Mouse (Mus musculus) right cerebral cortex, postnatal 14 days (tissue): ENCODE results near the gene Ager.

Experiments
- DNase-seq: peaks from one replicate; pipeline ENCODE4 v3.0.0; 2022

The Ager gene

DNA sequence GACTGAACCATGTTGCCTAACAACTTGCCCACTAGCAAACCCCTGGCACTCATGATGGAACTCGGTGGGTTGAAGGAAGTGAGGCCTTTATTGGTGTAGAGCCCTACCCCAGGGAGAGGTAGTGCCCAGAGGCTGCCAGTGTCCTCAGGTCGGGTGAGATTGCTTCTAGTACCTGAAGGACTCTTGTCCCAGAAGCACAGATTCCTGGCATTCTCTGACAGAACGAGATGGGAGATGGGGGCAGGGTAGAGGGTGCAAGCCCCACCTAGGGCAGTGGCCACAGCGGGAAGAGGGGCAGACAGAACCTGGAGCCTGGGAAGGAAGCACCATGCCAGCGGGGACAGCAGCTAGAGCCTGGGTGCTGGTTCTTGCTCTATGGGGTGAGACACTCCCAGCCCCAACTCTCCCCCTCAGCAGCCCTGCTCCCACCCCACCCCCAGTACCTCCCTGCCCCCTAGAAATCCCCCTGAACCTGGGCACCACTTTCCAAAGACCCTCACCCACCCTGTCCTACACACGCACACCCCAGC, at the start of gene Ager:
Gene Ager, plus strand, starts transcription at position 297 of the 530 bp plus-strand sequence.
- DNase-seq: peak; percentile 5

DNA sequence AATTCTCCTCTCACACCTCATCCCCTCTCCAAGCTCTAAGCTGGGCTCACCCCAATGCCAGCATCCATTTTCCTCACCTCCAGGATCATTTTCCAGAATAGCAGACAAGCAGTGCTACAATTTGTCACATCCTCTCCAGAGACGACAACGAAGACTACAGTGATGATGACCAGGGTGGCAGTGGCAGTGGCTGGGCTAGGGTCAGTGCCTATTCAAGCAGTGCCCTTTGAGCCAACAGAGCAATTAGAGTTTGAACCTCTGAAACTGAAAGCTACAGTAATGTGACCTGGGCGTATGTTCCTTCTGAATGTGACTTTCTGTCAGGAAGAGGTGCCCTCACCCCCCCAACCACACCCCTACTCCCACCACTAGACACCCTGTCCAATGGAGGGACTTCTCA, 48.5 kb upstream of the Ager start:
- no peak for DNase-seq

DNA sequence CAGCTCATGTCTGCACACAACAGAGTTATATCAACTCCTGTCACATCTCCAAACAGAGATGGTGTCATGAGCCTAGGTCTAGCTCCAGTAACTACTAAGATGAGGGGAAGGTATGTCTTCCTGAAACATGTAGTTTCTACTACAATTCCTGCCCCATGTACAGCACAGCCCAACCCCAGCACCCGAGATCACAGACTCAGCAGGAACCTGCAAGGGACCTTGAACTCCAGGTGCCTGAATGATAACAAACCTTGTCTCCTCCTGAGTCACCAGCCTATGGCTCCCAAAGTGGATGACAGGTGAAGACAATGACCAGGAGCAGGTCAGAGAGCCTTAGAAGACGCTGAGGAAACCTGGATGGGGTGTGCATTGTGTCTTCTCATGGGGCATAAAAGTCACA, 47.8 kb upstream of the Ager start:
- DNase-seq: no peak

DNA sequence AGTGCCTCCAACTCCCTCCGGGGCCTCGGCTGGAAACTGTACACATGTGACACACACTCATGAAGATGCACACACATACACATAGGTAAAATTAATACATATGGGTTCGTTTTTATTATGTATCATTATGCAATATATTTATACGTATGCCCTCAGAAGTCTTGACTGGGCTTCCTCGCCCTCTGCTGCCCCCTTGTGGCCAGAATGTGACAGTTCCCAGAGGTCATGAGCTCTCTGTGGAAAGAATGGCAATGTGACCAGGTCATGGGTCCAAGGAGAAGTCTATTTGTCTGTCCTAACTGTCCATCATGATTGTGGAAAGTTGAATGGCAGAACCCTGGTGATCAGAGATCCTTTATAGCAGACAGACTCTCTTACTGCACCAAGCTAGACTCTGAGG, 42.2 kb upstream of the Ager start:
- DNase-seq: peak; percentile 74

DNA sequence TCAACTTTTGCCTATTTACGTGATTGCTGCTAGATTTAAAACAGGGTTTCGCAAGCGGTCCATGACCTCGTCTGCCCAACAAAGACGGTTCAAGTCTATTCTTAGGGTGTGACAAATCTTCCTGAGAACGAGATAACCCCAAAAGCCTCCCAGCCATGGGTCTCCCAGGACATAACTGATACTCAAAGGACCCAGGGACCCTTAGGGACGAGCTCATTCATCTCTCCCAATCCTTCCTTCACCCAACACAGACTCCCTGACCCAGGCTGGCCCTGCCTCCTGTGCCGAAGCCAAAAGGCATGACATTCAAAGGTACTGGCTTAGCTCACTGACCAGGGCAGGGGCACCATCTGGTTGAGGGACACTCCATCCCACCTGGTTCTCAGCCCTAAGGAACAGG, 41.3 kb upstream of the Ager start:
- no peak for DNase-seq

DNA sequence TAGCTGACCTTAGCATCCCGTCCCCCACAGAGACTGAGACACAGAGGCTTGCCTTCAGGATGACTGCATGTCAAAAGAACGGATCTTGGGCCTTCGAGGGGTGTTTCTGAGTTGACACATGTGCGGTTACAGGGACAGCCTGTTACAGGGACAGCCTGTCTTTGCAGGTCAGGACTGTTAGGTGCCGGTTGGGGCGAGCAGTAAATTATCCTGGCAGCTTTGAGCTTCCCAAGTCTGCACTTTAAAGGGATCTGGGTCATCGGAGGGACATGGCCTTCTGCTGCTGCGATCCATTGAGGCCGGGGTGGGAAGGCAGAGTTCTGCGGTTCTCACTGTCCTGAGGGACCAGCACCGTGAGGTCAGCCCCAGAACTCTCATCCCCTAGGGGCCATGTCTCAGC, 40.3 kb upstream of the Ager start:
- DNase-seq: no peak

DNA sequence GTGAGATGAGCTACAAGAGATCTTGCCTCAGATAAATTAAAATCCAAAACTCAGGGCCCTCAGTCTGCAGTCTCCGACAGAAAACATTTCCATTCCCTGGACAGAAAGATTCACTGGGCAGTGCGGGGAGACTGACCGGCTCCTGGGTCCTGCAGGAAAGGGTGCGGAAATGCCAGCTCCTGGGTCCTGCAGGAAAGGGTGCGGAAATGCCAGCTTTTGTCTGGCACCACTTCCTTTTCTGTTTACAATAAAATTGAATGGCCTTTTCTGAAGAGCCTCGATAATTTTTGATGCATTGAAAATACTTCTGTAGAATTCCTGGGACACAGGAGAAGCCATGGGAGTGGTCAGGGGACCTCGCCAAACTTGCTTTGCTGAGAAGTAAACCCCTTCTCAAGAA, 38.5 kb upstream of the Ager start:
- DNase-seq: no peak

DNA sequence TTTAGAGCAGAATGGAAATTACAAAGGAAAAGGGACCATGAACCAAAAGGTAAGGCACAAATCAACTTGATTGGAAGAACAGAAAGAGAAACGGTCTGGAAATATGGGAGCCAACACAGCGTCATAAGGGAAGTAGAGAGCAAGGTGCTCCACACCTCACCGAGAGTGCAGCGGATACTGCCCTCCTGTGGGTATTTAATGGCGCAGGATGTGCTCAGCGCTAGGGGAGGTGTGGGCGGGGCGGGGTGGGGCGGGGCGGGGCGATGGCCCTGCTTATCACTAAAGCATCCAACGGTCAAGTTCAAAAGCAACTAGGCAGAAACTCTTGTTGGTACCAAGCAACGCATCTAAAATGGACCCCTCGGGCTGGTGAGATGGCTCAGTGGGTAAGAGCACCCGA, 37.8 kb upstream of the Ager start:
- DNase-seq: no peak

DNA sequence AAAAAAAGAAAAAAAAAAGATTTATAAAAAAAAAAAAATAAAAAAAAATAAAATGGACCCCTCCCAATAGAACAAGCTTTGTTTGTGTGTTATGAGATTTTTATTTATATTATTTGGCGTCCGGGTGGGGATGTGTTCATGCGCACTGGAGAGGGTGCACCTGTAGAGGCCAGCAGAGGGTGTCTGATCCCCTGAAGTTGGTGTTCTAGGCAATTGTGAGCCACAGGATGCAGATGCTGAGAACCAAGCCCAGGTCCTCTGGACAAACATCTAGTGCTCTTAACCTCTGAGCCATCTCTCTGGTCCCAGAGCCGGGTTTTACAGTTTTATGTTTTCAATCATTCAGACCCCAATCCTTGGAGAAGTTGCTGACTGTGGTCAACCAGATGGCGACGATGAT, 37.2 kb upstream of the Ager start:
- DNase-seq: no peak

DNA sequence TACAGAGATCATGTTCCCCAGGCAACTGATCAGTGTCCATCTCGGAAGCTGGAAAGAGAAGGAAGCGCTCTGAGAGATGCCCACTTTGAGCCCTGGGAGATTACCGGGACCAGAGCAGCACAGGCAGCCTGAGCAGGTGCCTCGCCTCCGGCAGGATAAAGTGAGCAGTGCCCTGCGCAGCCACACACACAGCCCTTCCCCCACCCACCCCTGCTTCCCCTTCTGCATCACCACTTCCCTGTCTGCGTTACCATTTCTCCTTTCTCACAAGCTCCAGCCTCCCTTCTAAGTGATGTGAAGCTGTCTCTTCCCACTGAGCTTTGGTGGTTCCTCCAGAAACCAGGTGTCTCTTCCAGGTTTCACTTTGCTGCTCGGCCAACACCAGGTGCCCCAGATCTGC, 36.5 kb upstream of the Ager start:
- DNase-seq: no peak

DNA sequence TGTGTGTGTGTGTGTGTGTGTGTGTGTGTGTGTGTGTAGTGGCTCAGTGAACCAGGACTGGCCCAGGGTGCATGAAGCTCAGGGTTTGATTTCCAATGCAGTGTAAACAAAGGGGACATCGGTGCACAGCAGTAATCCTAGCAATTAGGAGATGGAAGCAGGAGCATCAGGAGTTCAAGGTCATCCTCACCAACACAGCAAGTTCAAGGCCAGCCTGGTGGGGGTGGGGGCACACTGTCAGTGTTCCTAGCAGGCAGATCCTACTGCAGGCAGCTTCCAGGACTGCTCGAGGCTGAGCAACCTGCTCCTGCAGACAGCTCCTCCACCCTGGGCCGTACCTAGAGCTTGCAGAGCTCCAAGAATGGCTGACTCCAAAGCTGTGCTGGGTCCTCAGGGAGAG, 35.1 kb upstream of the Ager start:
- no peak for DNase-seq

DNA sequence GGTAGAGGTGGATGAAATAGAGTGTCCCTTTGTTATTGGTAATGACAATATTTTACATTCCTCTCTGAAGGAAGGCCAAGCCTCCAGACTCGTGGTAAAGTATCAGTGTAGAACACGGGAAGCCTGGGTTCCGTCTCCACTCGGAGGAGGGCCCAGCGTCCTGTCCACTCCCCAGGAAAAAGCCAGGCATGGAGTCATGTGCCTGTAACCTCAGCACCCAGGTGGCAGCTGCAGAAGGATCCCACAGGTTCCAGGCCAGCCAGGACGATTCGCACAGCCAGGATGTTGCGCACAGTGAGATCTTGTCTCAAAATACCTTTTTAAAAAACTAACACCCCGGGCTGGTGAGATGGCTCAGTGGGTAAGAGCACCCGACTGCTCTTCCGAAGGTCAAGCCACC, 34.3 kb upstream of the Ager start:
- DNase-seq: no peak

DNA sequence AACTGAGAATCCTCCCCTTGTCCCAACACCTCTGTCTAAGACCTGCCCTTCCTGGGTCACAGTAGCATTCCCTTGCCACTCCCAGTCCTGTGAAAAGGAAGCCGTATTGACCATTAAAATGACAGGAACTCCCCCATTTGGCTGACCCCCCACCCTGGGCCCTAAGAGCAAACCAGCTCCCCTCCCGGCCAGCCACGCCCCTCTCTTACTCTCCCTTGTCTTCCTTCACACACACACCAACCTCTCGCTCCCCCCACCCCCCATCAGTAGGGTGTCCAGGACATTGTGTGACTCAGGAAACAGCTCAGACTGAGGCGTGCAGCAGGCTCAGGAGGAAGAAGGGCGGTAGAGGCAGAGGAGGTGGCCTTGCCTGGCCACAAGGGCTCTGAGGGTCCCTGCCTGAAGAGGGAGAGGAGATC, 33.6 kb upstream of the Ager start, which contains the start of gene Notch4:
Gene Notch4, plus strand, starts transcription at position 266 of the 419 bp plus-strand sequence.
- DNase-seq: no peak

DNA sequence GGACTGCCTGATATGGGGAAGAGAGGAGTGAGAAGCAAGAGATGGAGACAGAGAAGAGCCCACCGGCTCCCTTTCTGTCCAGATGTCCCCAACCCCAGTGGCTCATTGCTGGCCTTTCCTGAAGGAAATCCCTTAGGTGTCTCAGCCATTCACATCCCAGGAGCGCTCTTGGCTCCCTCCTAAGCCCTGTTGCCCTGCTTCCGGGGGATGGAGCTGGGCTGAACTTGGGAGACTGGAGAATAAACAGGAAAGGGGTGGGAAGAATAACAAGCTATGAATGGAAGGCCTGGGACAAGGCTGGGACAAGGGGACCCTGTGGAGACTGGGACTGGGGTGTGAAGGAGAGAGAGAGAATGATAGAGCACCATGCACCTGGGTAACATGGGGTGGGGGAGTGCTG, 32.9 kb upstream of the Ager start:
- no peak for DNase-seq

DNA sequence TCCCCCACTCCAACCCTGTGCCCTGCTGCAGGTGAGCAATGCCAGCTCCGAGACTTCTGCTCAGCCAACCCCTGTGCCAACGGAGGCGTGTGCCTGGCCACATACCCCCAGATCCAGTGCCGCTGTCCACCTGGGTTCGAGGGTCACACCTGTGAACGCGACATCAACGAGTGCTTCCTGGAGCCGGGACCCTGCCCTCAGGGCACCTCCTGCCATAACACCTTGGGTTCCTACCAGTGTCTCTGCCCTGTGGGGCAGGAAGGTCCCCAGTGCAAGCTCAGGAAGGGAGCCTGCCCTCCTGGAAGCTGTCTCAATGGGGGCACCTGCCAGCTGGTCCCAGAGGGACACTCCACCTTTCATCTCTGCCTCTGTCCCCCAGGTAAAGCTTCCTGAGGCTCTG, 30.4 kb upstream of the Ager start:
- DNase-seq: no peak

DNA sequence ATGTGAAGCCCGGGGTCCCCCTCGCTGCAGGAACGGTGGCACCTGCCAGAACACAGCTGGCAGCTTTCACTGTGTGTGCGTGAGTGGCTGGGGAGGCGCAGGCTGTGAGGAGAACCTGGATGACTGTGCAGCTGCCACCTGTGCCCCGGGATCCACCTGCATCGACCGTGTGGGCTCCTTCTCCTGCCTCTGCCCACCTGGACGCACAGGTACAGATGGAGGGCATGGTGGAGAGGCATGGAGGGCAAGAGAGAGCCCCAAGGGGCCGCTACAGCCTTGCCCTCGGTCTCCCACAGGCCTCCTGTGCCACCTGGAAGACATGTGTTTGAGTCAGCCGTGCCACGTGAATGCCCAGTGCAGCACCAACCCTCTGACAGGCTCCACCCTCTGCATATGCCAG, 29.2 kb upstream of the Ager start:
- no peak for DNase-seq

DNA sequence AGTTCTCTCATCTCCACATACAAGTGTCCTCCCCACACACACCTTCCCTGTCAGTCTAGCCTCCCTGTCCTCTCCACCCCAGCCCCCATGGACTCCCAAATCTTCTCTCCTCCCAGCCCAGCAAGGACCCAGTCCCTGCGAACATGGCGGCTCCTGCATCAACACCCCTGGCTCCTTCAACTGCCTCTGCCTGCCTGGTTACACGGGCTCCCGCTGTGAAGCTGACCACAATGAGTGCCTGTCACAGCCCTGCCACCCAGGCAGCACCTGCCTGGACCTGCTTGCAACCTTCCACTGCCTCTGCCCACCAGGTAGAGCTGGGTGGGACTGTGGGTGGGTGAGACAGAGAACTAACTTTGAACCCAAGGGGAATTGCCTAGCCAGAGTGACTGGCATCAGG, 27.7 kb upstream of the Ager start:
- DNase-seq: no peak

DNA sequence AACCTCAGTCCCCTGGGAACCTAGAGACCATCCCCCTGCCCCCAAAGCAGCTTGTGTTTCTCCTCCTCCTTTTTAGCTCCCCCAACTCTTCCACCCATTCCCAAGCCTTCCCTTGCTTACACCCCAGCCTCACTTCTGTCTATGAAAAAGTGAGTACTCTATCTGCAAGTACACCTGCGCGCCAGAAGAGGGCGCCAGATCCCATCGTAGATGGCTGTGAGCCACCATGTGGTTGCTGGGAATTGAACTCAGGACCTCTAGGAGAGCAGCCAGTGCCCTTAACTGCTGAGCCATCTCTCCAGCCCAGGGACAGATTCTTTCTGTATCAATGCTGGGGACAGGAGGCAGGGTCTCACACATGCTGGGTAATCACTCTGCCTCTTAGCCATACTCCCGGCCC, 25.8 kb upstream of the Ager start:
- no peak for DNase-seq

DNA sequence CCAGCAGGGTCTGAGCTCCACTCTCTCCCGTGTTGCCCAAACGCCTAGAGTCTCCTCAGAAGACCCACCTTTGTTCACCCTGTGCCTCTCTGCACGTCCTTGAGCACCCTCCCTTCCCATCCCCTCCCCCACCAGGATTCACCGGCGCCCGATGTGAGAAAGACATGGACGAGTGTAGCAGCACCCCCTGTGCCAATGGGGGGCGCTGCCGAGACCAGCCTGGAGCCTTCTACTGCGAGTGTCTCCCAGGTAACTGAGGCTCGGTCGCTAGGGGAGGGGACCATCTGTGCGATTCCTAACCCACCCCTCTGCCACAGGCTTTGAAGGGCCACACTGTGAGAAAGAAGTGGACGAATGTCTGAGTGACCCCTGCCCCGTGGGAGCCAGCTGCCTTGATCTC, 25.3 kb upstream of the Ager start:
- no peak for DNase-seq

DNA sequence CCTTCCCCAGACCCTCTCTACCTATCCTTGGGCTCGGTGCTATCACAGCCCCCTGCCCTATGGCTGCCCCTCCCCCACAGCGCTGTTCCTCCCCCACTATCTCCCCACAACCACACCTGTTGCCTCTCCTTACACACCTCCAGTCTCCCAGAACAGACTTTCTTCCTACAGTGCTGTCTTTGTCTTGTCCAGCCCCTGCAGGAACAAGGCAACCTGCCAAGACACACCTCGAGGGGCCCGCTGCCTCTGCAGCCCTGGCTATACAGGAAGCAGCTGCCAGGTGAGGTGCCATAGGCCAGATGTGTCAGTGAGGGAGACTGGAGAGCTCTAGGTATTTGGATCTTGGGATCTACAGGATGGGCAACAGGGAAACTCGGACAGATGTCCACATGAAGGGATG, 21.1 kb upstream of the Ager start:
- no peak for DNase-seq

DNA sequence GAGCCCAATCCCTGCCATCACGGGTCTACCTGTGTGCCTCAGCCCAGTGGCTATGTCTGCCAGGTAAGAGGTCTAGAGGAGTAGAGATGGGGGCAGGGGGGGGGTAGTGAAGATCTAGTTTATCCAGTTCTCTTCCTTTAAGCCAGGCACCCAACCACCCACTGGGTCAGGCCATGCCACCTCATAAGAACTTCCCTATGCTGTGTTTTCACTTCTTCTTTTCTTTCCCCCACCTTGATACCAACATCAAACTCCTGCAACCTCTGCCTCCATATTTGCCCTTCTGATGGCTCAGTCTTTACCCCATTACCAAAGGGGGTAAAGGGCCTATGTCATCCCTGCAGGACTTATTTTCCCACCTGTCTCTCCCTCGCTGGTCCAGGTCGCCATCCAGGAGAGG, 19.6 kb upstream of the Ager start:
- no peak for DNase-seq

DNA sequence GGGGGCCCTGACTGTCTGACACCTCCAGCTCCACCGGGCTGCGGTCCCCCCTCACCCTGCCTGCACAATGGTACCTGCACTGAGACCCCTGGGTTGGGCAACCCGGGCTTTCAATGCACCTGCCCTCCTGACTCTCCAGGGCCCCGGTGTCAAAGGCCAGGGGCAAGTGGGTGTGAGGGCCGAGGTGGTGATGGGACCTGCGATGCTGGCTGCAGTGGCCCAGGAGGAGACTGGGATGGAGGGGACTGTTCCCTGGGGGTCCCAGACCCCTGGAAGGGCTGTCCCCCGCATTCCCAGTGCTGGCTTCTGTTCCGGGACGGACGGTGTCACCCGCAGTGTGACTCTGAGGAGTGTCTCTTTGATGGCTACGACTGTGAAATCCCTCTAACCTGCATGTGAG, 15.1 kb upstream of the Ager start:
- DNase-seq: no peak

DNA sequence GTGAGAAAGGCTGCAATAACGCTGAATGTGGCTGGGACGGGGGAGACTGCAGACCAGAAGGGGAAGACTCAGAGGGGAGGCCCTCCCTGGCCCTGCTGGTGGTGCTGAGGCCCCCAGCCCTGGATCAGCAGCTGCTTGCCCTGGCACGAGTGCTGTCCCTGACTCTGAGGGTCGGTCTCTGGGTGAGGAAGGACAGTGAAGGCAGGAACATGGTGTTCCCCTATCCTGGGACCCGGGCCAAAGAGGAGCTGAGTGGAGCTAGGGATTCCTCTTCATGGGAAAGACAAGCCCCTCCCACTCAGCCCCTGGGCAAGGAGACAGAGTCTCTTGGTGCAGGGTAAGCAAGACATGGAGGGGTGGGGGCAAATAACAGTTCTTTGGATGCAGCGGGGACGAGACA, 14.3 kb upstream of the Ager start:
- no peak for DNase-seq

DNA sequence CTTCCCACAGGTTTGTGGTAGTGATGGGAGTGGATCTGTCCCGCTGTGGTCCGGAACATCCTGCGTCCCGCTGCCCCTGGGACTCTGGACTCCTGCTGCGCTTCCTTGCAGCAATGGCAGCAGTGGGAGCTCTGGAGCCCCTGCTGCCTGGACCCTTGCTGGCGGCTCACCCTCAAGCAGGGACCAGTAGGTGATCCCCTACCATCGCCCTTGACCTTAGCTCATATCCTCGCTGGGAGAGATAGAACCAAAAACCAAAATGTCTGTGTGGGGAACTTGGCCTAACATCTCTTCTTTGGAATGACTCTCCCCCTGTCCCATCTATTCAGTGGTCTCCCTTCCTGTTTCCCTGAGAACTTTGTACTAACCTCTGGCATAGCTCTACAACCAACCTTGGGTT, 13.8 kb upstream of the Ager start:
- no peak for DNase-seq

DNA sequence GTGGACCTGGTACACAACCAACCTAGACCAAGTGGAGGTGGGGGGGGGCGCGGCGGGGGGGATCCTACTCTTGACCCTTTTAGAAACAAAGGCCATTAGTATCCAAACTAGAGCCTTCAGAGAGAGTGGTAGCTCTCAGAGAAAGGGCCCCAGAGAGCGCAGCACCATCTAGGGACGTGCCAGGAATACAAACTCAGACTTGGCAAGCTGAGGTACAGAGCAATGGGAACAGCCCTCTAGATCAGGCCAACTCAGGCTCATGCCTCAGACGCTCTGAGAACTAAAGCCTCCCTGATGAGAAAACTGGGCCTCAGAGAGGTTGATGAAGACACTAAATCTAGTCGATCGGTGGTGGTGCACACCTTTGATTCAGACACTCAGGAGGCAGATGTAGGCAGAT, 12.5 kb upstream of the Ager start:
- no peak for DNase-seq
